Mouse (Mus musculus) heart, postnatal 10 days (tissue): ENCODE data around the gene A730009L09Rik. TPM values are rescaled to one million over a fixed set of nuclear protein-coding genes. Genes with fewer than 3 reads are reported as not detected.
A peak's percentile ranks its signal among the peaks of the same experiment; 100 is the strongest.

Source experiments
- DNase-seq, 2 experiments: peaks; one replicate each; pipeline ENCODE4 v3.0.0; 2021
- intact Hi-C: fragments of 180-260 bp; cut with DNase I; formaldehyde crosslinking; loops from one replicate; pipeline ENCODE4 v1.15.1; 2025
- total RNA-seq, 2 experiments: library from RNA; stranded (reverse); gene quantifications; 2 replicates each; pipeline ENCODE4 v1.2.3; 2021

Gene A730009L09Rik
- total RNA-seq: not detected

- intact Hi-C loops: no loop called here
- no peak for DNase-seq
Measured at GRCm38 (mm10) chr16:84514821-84515220, at the start of gene A730009L09Rik. Gene A730009L09Rik (plus strand): TSS chr16:84515121.

- DNase-seq: no peak
- intact Hi-C loops: no loop called here
Measured at GRCm38 (mm10) chr16:84465581-84466165, 49.2 kb upstream of the A730009L09Rik start.

GRCm38 (mm10) chr16:84468898-84469297, 46.0 kb upstream of the A730009L09Rik start:
- intact Hi-C loops: no loop called here

GRCm38 (mm10) chr16:84469994-84470393, 44.9 kb upstream of the A730009L09Rik start:
- intact Hi-C loops: no loop called here
- DNase-seq: no peak

More at GRCm38 (mm10) chr16:84468898-84469297, 46.0 kb upstream of the A730009L09Rik start:
- DNase-seq: no peak

- intact Hi-C loops: no loop called here
- DNase-seq: no peak
Measured at GRCm38 (mm10) chr16:84473406-84473805, 41.5 kb upstream of the A730009L09Rik start.

DNA sequence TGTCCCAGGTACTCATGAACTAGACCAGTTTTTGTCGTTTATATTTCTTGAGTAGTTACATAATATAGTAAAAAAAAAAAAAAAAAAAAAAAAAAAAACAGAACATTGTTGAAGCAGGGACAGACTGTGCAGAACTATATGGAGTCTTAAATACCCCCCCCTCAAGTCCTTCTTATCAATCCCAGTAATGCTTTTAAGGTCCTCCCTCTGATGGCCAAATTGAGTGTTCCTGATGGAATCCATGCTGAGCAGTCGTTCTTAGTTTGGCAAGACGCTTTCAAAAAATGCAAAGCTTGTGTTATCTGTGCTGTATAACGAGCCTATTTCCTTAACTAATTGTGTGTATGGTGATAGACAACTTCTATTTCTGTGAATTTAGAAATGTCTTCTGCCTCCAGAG, 40.2 kb upstream of the A730009L09Rik start:
- no peak for DNase-seq
- intact Hi-C loops: no loop called here

DNA sequence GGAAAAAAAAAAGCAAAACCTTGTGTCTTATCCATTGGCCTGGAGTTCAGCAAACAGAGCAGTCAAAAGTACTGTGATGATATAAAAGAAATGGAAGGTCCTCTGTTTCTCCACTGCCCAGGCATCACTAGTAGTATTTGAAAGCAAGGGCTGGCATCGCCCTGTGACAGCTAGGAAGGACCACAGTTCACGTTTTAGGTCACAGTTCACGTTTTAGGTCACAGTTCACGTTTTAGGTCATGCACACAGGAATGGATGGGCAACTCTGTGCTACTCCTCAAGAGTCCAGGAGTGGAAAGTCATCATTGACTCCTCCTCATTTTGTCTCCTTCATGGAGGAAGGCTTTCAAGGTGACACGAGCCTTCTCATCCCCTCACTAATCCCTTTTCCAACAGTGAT, 38.0 kb upstream of the A730009L09Rik start:
- intact Hi-C loops: no loop called here
- no peak for DNase-seq

- DNase-seq: no peak
- intact Hi-C loops: no loop called here
Measured at GRCm38 (mm10) chr16:84477528-84477927, 37.4 kb upstream of the A730009L09Rik start.

DNA sequence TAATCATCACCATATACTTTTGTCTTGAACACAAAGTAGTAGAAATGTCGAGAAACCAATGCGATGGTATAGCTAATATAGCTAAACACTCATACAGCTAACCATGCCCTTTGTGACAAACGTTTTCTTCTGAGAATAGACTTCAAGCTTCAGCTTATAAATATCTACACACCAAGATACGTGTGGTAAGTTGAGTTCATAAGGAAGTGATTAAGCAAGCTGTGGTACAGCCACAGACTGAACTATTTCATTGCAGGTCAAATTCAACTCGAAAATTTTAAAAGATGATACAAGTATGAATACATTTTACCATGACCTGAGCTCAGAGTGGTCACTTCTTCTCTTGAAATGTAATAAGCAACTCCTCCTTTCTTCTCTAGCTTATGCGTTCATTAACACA, 37.0 kb upstream of the A730009L09Rik start:
- no peak for DNase-seq
- intact Hi-C loops: no loop called here

DNA sequence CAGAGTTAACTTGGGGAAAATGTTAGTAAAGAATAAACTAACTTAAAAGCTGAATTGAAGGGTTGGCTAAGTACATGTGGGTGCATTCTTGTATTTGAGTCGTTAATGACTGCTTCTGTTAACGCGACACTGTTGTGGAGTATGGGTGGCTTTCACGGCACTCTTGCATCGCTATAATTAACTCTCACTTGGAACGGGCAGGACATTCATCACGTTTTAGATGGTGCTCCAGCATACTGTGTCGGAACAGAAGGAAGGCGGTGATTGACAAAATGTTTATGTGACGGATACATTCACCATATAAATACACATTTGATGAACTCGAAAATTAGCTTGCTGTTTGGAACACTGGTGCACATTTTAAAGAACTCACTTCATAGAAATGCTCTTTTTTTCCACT, 29.0 kb upstream of the A730009L09Rik start:
- intact Hi-C loops: no loop called here
- peak; percentile 4 to 9 for DNase-seq

- intact Hi-C loops: no loop called here
- no peak for DNase-seq
Measured at GRCm38 (mm10) chr16:84494818-84495217, 20.1 kb upstream of the A730009L09Rik start.

GRCm38 (mm10) chr16:84495438-84495837, 19.5 kb upstream of the A730009L09Rik start:
- intact Hi-C loops: no loop called here
- peak in 1 of 2 experiments; percentile 4 for DNase-seq

- intact Hi-C loops: no loop called here
- DNase-seq: no peak
Measured at GRCm38 (mm10) chr16:84507681-84508080, 7.2 kb upstream of the A730009L09Rik start.

- intact Hi-C loops: loop anchor here (10.0 kb wide), 1 partner anchor 353 kb away; no protein-coding TSS in a partner anchor
- no peak for DNase-seq
Measured at GRCm38 (mm10) chr16:84521975-84522635, 7.2 kb downstream of the A730009L09Rik start.

GRCm38 (mm10) chr16:84523061-84523460, 8.1 kb downstream of the A730009L09Rik start:
- intact Hi-C loops: loop anchor here (10.0 kb wide), 1 partner anchor 352 kb away; no protein-coding TSS in a partner anchor
- DNase-seq: no peak

DNA sequence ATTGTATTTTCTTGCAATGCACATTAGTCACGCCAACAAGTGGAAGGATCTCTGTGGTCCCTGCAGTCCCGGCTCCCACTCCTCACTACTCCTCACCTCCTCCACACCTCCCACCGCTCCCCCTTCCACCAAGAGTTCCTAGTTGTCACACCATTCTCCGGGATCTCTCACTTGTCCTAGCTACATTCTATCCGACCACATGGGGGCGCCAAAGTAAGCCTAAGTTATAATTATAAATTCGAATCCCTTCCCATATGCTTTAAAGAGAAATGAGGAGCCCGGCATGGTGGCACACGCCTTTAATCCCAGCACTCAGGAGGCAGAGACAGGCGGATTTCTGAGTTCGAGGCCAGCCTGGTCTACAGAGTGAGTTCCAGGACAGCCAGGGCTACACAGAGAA, 12.5 kb downstream of the A730009L09Rik start:
- intact Hi-C loops: loop anchor here (1.0 to 10.0 kb wide), 2 partner anchors 32 to 347 kb away; no protein-coding TSS in a partner anchor
- peak; percentile 39 to 70 for DNase-seq

- intact Hi-C loops: no loop called here
- no peak for DNase-seq
Measured at GRCm38 (mm10) chr16:84532803-84533202, 17.9 kb downstream of the A730009L09Rik start.

GRCm38 (mm10) chr16:84546059-84546458, 31.1 kb downstream of the A730009L09Rik start:
- intact Hi-C loops: no loop called here
- no peak for DNase-seq

- DNase-seq: no peak
- intact Hi-C loops: no loop called here
Measured at GRCm38 (mm10) chr16:84549122-84549521, 34.2 kb downstream of the A730009L09Rik start.

DNA sequence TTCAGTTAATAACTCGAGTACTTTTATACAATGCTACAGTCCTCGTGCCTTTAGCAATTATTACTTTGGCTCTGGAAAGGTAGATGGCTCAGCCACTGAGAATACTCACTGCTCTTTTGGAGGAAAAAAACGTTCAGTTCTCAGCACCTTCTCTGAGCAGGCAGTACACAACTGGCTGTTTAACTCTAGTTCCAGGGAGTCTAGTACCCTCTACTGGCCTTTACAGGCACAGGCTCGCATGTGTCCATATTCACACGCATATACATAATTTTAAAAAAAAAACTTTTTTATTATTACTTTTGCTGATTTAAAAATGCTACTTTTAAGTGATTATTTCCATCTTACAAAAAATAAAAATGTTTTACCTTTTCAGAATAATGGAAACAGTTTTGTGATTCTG, 35.5 kb downstream of the A730009L09Rik start:
- intact Hi-C loops: no loop called here
- DNase-seq: no peak

DNA sequence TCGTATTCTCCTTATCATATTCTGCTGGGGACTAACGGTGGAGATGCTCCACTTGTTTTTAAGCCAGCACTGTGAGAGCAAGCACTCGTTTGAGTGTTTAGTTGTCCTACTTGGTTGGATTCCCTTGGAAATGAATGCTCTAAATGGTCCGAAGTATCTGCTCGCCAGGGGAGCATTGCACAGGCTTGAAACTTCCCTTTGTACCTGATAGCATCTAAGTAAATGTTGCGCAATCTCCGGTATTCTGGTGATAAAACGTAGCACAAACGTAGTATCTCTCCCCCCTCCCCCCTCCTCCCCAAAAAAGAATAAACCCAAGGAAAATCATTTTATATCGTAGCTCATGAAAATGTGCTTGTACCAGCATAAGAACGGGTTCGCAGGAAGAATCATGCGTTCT, 39.1 kb downstream of the A730009L09Rik start:
- no peak for DNase-seq
- intact Hi-C loops: no loop called here
